Mouse (Mus musculus) gonadal fat pad, adult 2 months (tissue): ENCODE measurements around the gene Gbe1. TPM values are rescaled to one million over a fixed set of nuclear protein-coding genes. Genes with fewer than 3 reads are reported as not detected.

Experiments used
- DNase-seq: peaks from one replicate; pipeline ENCODE4 v3.0.0-alpha.2; 2012; ENCODE audit warnings: low read depth
- polyA plus RNA-seq: library from polyadenylated mRNA; depleted of rRNA; stranded (reverse); fragments of >200 nt; gene quantifications from 2 replicates; pipeline ENCODE4 v1.2.3, GENCODE M21; 2012

Gene Gbe1
- polyA plus RNA-seq, 1 experiment = 41.3 TPM

- peak; percentile 16 for DNase-seq
These were observed 39.3 kb downstream of the Gbe1 start for GRCm38 (mm10) chr16:70353058-70353457.

GRCm38 (mm10) chr16:70358326-70358725 lies 44.6 kb downstream of the Gbe1 start:
- no peak for DNase-seq

GRCm38 (mm10) chr16:70365229-70365628 lies 51.5 kb downstream of the Gbe1 start:
- no peak for DNase-seq

GRCm38 (mm10) chr16:70381045-70381444 lies 67.3 kb downstream of the Gbe1 start:
- no peak for DNase-seq

- no peak for DNase-seq
These were observed 71.7 kb downstream of the Gbe1 start for GRCm38 (mm10) chr16:70385494-70385893.

GRCm38 (mm10) chr16:70387385-70387784 lies 73.6 kb downstream of the Gbe1 start:
- DNase-seq = no peak

- DNase-seq = no peak
These were observed 81.5 kb downstream of the Gbe1 start for GRCm38 (mm10) chr16:70395276-70395675.

GRCm38 (mm10) chr16:70407780-70408179 lies 94.0 kb downstream of the Gbe1 start:
- DNase-seq = no peak

GRCm38 (mm10) chr16:70421077-70421476 lies 107.3 kb downstream of the Gbe1 start:
- DNase-seq = no peak

GRCm38 (mm10) chr16:70449520-70449919 lies 135.8 kb downstream of the Gbe1 start:
- DNase-seq = no peak

GRCm38 (mm10) chr16:70475583-70475982 lies 161.8 kb downstream of the Gbe1 start:
- no peak for DNase-seq

GRCm38 (mm10) chr16:70476161-70476560 lies 162.4 kb downstream of the Gbe1 start:
- DNase-seq = no peak

- DNase-seq = no peak
These were observed 166.7 kb downstream of the Gbe1 start for GRCm38 (mm10) chr16:70480494-70480893.

GRCm38 (mm10) chr16:70506457-70506856 lies 192.7 kb downstream of the Gbe1 start:
- no peak for DNase-seq

GRCm38 (mm10) chr16:70510938-70511337 lies 197.2 kb downstream of the Gbe1 start:
- DNase-seq = no peak

- DNase-seq = no peak
These were observed 209.1 kb downstream of the Gbe1 start for GRCm38 (mm10) chr16:70522861-70523260.

GRCm38 (mm10) chr16:70523566-70523965 lies 209.8 kb downstream of the Gbe1 start:
- DNase-seq = no peak

GRCm38 (mm10) chr16:70524273-70524672 lies 210.5 kb downstream of the Gbe1 start:
- no peak for DNase-seq

- DNase-seq = no peak
These were observed 213.5 kb downstream of the Gbe1 start for GRCm38 (mm10) chr16:70527224-70527623.

- DNase-seq = no peak
These were observed 221.5 kb downstream of the Gbe1 start for GRCm38 (mm10) chr16:70535224-70535623.

- no peak for DNase-seq
These were observed 237.1 kb downstream of the Gbe1 start for GRCm38 (mm10) chr16:70550835-70551234.

GRCm38 (mm10) chr16:70561635-70562348 lies 248.0 kb downstream of the Gbe1 start:
- DNase-seq = no peak

- DNase-seq = no peak
These were observed 248.8 kb downstream of the Gbe1 start for GRCm38 (mm10) chr16:70562574-70562973.

GRCm38 (mm10) chr16:70563456-70563855 lies 249.7 kb downstream of the Gbe1 start:
- DNase-seq = no peak
